ENCODE assay signal across 12 mouse cellular contexts in the genomic region with DNA sequence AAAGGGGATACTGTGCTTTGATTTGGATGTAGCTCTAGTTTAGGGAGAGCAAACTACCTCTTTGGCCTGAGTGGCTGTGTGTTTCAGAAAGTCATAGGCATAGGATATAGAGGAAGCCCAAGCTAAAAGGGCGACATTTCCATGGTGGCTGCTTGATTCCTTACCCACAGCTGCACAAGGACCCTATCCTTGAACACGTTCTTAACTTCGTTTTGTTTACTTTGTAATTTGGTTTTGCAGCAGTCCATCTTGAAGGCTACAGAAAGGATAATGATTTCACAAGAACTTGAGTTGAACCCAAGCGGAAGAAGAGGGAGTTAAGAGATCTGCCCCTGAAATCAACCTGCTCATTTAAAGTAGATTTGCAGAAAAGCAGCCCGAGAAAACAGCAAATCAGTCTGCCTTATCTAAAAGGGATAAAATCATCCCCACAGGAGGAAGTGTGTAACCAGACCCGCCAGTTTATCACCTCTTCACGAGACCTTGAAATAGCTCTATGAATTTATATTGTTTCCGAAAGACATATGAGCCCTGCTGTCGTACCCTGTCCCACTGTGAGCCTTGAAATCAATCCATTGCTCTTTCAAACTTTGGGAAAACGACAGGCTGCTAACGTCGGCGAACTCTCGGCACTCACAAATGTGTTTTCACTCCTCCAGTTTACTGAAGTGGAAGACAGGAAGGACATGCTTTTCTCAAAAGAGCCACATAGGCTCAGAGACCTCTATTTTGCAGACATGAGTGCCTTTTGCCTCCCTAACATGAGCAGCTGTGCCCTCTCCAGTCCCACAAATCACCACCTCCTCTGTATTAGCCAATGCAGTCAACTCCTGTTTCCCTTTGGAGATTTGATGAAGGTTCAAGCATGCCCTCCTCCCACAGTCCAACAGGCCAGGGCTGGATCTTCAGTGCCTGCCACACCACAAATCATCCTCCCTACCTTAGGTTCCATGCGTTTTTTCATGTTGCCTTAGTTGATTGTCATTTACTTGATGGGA.
A peak's percentile ranks its signal among the peaks of the same experiment; 100 is the strongest.
DNase-seq lines count a peak whose midpoint lies in the region; ATAC-seq and TF ChIP-seq lines count a peak whose summit lies in the region.
"Had no signal": no experiment of that assay in that cellular context is flagged by ENCODE, and none has a peak within 500 bp of the region (broad histone marks: within the 10 kb centered on the region; RNA-seq: fewer than 3 reads in every experiment).

No protein-coding gene starts in this region.

- H3K4me2 ChIP-seq in heart, embryonic 12.5 days: 0 out of 2 replicates have a peak overlapping the region, but pooled peaks have one; percentile 12
- H3K4me2 ChIP-seq: embryonic facial prominence, embryonic 15.5 days; liver, embryonic 15.5 days had no signal

- no peak for DNase-seq in heart, adult 18-20 months
- DNase-seq in kidney, postnatal 4 days: peak; percentile 12 to 26
- no peak for DNase-seq in kidney, adult 18-20 months
- peak; percentile 33 for DNase-seq in limb, embryonic 10.5 days (ENCODE audit: low spot score)
- peak; percentile 1 for DNase-seq in lung, postnatal 25 days (ENCODE audit: low spot score)
- DNase-seq in cerebellum, adult 2 months: no peak
- DNase-seq: cerebellum, adult 9-11 months; gastrocnemius, postnatal 14 days had no signal

- no peak for TF ChIP-seq CTCF in cerebellum, adult 2 months (IDR thresholded peaks at IDR 0.05; ENCODE audit: borderline replicate concordance, insufficient read depth, low read depth, low read length)

- no peak for ATAC-seq in heart, embryonic 12.5 days (ENCODE audit: insufficient number of reproducible peaks, low FRiP score)

- no peak overlapping the region for H3K4me3 ChIP-seq in heart, embryonic 12.5 days
- no peak overlapping the region for H3K4me3 ChIP-seq in limb, embryonic 10.5 days
- H3K4me3 ChIP-seq in cerebellum, adult 2 months (replicated peaks; ENCODE audit: insufficient read depth, low read depth, low read length): no peak overlapping the region
- H3K4me3 ChIP-seq: embryonic facial prominence, embryonic 15.5 days; liver, embryonic 15.5 days had no signal

- H3K27ac ChIP-seq in heart, embryonic 12.5 days (ENCODE audit: poor library complexity, severe bottlenecking): no peak overlapping the region
- peak overlapping the region; percentile 33; the same call in 1 of the 2 replicates for H3K27ac ChIP-seq in limb, embryonic 10.5 days
- no peak overlapping the region for H3K27ac ChIP-seq in cerebellum, adult 2 months (ENCODE audit: insufficient read depth, low read length)
- H3K27ac ChIP-seq: embryonic facial prominence, embryonic 15.5 days; liver, embryonic 15.5 days had no signal

- no peak overlapping the region for H3K9ac ChIP-seq in heart, embryonic 12.5 days
- H3K9ac ChIP-seq: embryonic facial prominence, embryonic 15.5 days; liver, embryonic 15.5 days had no signal

- no peaks in the 10 kb centered on the region for H3K27me3 ChIP-seq in heart, embryonic 12.5 days (replicated peaks)
- no peaks in the 10 kb centered on the region for H3K27me3 ChIP-seq in limb, embryonic 10.5 days (ENCODE audit: low read depth, poor library complexity, severe bottlenecking)
- H3K27me3 ChIP-seq in cerebellum, adult 2 months (ENCODE audit: control insufficient read depth, insufficient read depth, low read length): no peaks in the 10 kb centered on the region
- H3K27me3 ChIP-seq: embryonic facial prominence, embryonic 15.5 days; liver, embryonic 15.5 days had no signal

- WGBS in heart, embryonic 12.5 days: 45% methylated on average over 15 of the region's 15 CpGs
- 68% methylated on average over 15 of the region's 15 CpGs for WGBS in limb, embryonic 10.5 days
- WGBS in cerebellum, adult 2 months: 61% methylated on average over 15 of the region's 15 CpGs

- H3K36me3 ChIP-seq in heart, embryonic 12.5 days: no peaks in the 10 kb centered on the region
- no peaks in the 10 kb centered on the region for H3K36me3 ChIP-seq in limb, embryonic 10.5 days
- H3K36me3 ChIP-seq: embryonic facial prominence, embryonic 15.5 days; G1E; liver, embryonic 15.5 days had no signal

- no peaks in the 10 kb centered on the region for H3K9me3 ChIP-seq in heart, embryonic 12.5 days (replicated peaks)
- H3K9me3 ChIP-seq in limb, embryonic 10.5 days (replicated peaks): no peaks in the 10 kb centered on the region
- H3K9me3 ChIP-seq: embryonic facial prominence, embryonic 15.5 days; G1E; liver, embryonic 15.5 days had no signal

- H3K4me1 ChIP-seq in heart, embryonic 12.5 days (replicated peaks): no peaks in the 10 kb centered on the region
- peaks cover 22% of the 10 kb centered on the region for H3K4me1 ChIP-seq in limb, embryonic 10.5 days
- H3K4me1 ChIP-seq in cerebellum, adult 2 months (ENCODE audit: control insufficient read depth, insufficient read depth, low read length): peaks cover 6% of the 10 kb centered on the region; the same call in 1 of the 2 replicates
- H3K4me1 ChIP-seq: embryonic facial prominence, embryonic 15.5 days; liver, embryonic 15.5 days had no signal

- TF ChIP-seq POLR2A in cerebellum, adult 2 months (IDR thresholded peaks at IDR 0.05; ENCODE audit: borderline replicate concordance, insufficient read depth, low read length): no peak

Comparison
In these comparisons a context has a peak if more than half of its experiments do, and no peak if none do; other contexts are left out.
1. DNase-seq: peak in kidney, postnatal 4 days (2 of 2), limb, embryonic 10.5 days (single experiment) and lung, postnatal 25 days (single experiment); none in heart, adult 18-20 months (0 of 2), kidney, adult 18-20 months (single experiment) and cerebellum, adult 2 months (0 of 2).